Comparison of ENCODE assay signal across 21 mouse cellular contexts in genomic region chr8:121385540-121385939, GRCm38 (mm10).
"Had no signal": no experiment of that assay in that cellular context is flagged by ENCODE, and none has a peak within 500 bp of the region (broad histone marks: within the 10 kb centered on the region; RNA-seq: fewer than 3 reads in every experiment).

No protein-coding gene starts in this region.

- H3K36me3 ChIP-seq: hindbrain, embryonic 13.5 days; hindbrain, embryonic 15.5 days; kidney, embryonic 15.5 days; limb, embryonic 13.5 days; limb, embryonic 15.5 days; liver, embryonic 12.5 days had no signal

- ATAC-seq: forebrain, postnatal 0 days; hindbrain, postnatal 0 days; intestine, embryonic 16.5 days; liver, embryonic 12.5 days had no signal

- H3K27ac ChIP-seq: hindbrain, embryonic 13.5 days; hindbrain, embryonic 15.5 days; hindbrain, postnatal 0 days; kidney, embryonic 15.5 days; kidney, postnatal 0 days; limb, embryonic 13.5 days; limb, embryonic 15.5 days; liver, embryonic 12.5 days; liver, embryonic 14.5 days had no signal

- H3K4me2 ChIP-seq: hindbrain, embryonic 13.5 days; hindbrain, embryonic 15.5 days; kidney, embryonic 15.5 days; limb, embryonic 13.5 days; limb, embryonic 15.5 days; liver, embryonic 12.5 days had no signal

- H3K4me3 ChIP-seq: hindbrain, embryonic 13.5 days; hindbrain, embryonic 15.5 days; kidney, embryonic 15.5 days; limb, embryonic 13.5 days; limb, embryonic 15.5 days; liver, embryonic 12.5 days had no signal

- DNase-seq: forebrain, postnatal 0 days; gastrocnemius, postnatal 14 days; gastrocnemius, postnatal 36 days; kidney, adult 11 months; kidney, adult 2 months; kidney, adult 9 months; kidney, postnatal 14 days; kidney, postnatal 36 days; layer of hippocampus, adult 9-11 months; layer of hippocampus, postnatal 36 days; left cerebral cortex, postnatal 4 days had no signal

- H3K9ac ChIP-seq: forebrain, postnatal 0 days; hindbrain, embryonic 13.5 days; hindbrain, embryonic 15.5 days; kidney, embryonic 15.5 days; limb, embryonic 13.5 days; limb, embryonic 15.5 days; liver, embryonic 12.5 days; liver, embryonic 14.5 days had no signal

- H3K9me3 ChIP-seq: hindbrain, embryonic 13.5 days; hindbrain, embryonic 15.5 days; kidney, embryonic 15.5 days; limb, embryonic 13.5 days; limb, embryonic 15.5 days; liver, embryonic 12.5 days had no signal
